Mouse (Mus musculus) embryonic fibroblast, embryonic 13.5 days (primary cell): Measurements from ENCODE around the gene Efcab11. TPM values are rescaled to one million over a fixed set of nuclear protein-coding genes. Genes with fewer than 3 reads are reported as not detected.

ENCODE experiments used
- H3K27ac ChIP-seq: 2 replicates; pipeline ENCODE4 v1.5.1; 2012; ENCODE audit warnings: low read length, control low read depth, inconsistent platforms; ENCODE audit not compliant: insufficient read depth
- H3K4me1 ChIP-seq: 2 replicates; pipeline ENCODE4 v1.6.1; 2011; ENCODE audit warnings: low read length; ENCODE audit not compliant: control insufficient read depth, insufficient read depth
- H3K4me3 ChIP-seq: 2 replicates; pipeline ENCODE4 v1.5.1; 2011; ENCODE audit warnings: mild to moderate bottlenecking, control low read depth, low read length; ENCODE audit not compliant: insufficient read depth
- CTCF ChIP-seq: IDR thresholded peaks from 2 replicates; pipeline ENCODE4 v1.5.1; 2011; ENCODE audit warnings: mild to moderate bottlenecking, control low read depth, low read length, moderate library complexity, borderline replicate concordance; ENCODE audit not compliant: insufficient read depth
- POLR2A ChIP-seq: IDR thresholded peaks from 2 replicates; pipeline ENCODE4 v1.6.1; 2011; ENCODE audit warnings: low read depth, mild to moderate bottlenecking, control low read depth, low read length, moderate library complexity
- polyA plus RNA-seq: library from polyadenylated mRNA; stranded (reverse); fragments of >200 nt; gene quantifications from 2 replicates; pipeline ENCODE4 v1.2.4, GENCODE M21; 2011; ENCODE audit warnings: low read depth; ENCODE audit not compliant: missing spikeins, insufficient read length

Efcab11 gene
- polyA plus RNA-seq, 1 experiment: 5.8 TPM

- H3K4me1 ChIP-seq: no peaks in the 10 kb centered on the region
- no peak overlapping the region for H3K4me3 ChIP-seq
- no peak overlapping the region for H3K27ac ChIP-seq
- no peak for TF ChIP-seq CTCF
- TF ChIP-seq POLR2A: no peak
These were observed 120.2 kb downstream of the Efcab11 start for GRCm38 (mm10) chr12:99764053-99764452.

- H3K4me3 ChIP-seq: no peak overlapping the region
- TF ChIP-seq CTCF (no peak), POLR2A (no peak)
- no peaks in the 10 kb centered on the region for H3K4me1 ChIP-seq
- no peak overlapping the region for H3K27ac ChIP-seq
These were observed 126.3 kb downstream of the Efcab11 start for GRCm38 (mm10) chr12:99757754-99758526.

GRCm38 (mm10) chr12:99756914-99757687 lies 127.1 kb downstream of the Efcab11 start:
- no peak for TF ChIP-seq CTCF
- TF ChIP-seq POLR2A: no peak
- H3K4me3 ChIP-seq: no peak overlapping the region
- H3K27ac ChIP-seq: no peak overlapping the region
- H3K4me1 ChIP-seq: no peaks in the 10 kb centered on the region

- H3K4me3 ChIP-seq: no peak overlapping the region
- no peak overlapping the region for H3K27ac ChIP-seq
- H3K4me1 ChIP-seq: no peaks in the 10 kb centered on the region
- no peak for TF ChIP-seq POLR2A
- TF ChIP-seq CTCF: no peak
These were observed 128.0 kb downstream of the Efcab11 start for GRCm38 (mm10) chr12:99756213-99756612.

GRCm38 (mm10) chr12:99752986-99753385 lies 131.3 kb downstream of the Efcab11 start:
- H3K27ac ChIP-seq: no peak overlapping the region
- H3K4me3 ChIP-seq: no peak overlapping the region
- no peaks in the 10 kb centered on the region for H3K4me1 ChIP-seq
- TF ChIP-seq CTCF: no peak
- TF ChIP-seq POLR2A: no peak

- TF ChIP-seq POLR2A (no peak), CTCF (no peak)
These were observed 134.8 kb downstream of the Efcab11 start for GRCm38 (mm10) chr12:99749391-99749790.

GRCm38 (mm10) chr12:99741631-99742030 lies 142.6 kb downstream of the Efcab11 start:
- no peaks in the 10 kb centered on the region for H3K4me1 ChIP-seq
- TF ChIP-seq POLR2A: no peak
- no peak for TF ChIP-seq CTCF
- no peak overlapping the region for H3K27ac ChIP-seq
- H3K4me3 ChIP-seq: no peak overlapping the region

More at GRCm38 (mm10) chr12:99749391-99749790, 134.8 kb downstream of the Efcab11 start:
- Histone ChIP-seq H3K4me3 (no peak overlapping the region), H3K27ac (no peak overlapping the region), H3K4me1 (no peaks in the 10 kb centered on the region)

GRCm38 (mm10) chr12:99739211-99739610 lies 145.0 kb downstream of the Efcab11 start:
- H3K27ac ChIP-seq: no peak overlapping the region
- no peak for TF ChIP-seq POLR2A
- TF ChIP-seq CTCF: no peak
- H3K4me1 ChIP-seq: no peaks in the 10 kb centered on the region
- no peak overlapping the region for H3K4me3 ChIP-seq

- Histone ChIP-seq H3K4me1 (no peaks in the 10 kb centered on the region), H3K4me3 (no peak overlapping the region), H3K27ac (no peak overlapping the region)
- TF ChIP-seq POLR2A (no peak), CTCF (no peak)
These were observed 146.0 kb downstream of the Efcab11 start for GRCm38 (mm10) chr12:99738256-99738655.

GRCm38 (mm10) chr12:99736971-99737370 lies 147.3 kb downstream of the Efcab11 start:
- H3K4me3 ChIP-seq: no peak overlapping the region
- H3K27ac ChIP-seq: no peak overlapping the region
- no peaks in the 10 kb centered on the region for H3K4me1 ChIP-seq
- TF ChIP-seq CTCF (no peak), POLR2A (no peak)
